Mouse (Mus musculus) right cerebral cortex, adult 2 months (tissue): ENCODE measurements around the gene Plb1.

Experiments used
- DNase-seq, 2 experiments: peaks; one replicate each; pipeline ENCODE4 v3.0.0; 2021 to 2022; ENCODE audit warnings: low spot score in 2 of 2

Plb1 gene

GRCm38 (mm10) chr5:32332591-32332990, 100.1 kb downstream of the Plb1 start:
- DNase-seq: no peak

GRCm38 (mm10) chr5:32335172-32335571, 102.7 kb downstream of the Plb1 start:
- DNase-seq: peak; percentile 60 to 67

GRCm38 (mm10) chr5:32336092-32336491, 103.6 kb downstream of the Plb1 start:
- peak; percentile 32 to 40 for DNase-seq

- DNase-seq: no peak
Observed at GRCm38 (mm10) chr5:32337336-32337735, 104.8 kb downstream of the Plb1 start.

GRCm38 (mm10) chr5:32338339-32338738, 105.8 kb downstream of the Plb1 start:
- DNase-seq: no peak

GRCm38 (mm10) chr5:32338766-32339165, 106.3 kb downstream of the Plb1 start:
- no peak for DNase-seq

GRCm38 (mm10) chr5:32340246-32340645, 107.7 kb downstream of the Plb1 start:
- DNase-seq: no peak

GRCm38 (mm10) chr5:32342711-32343285, 110.3 kb downstream of the Plb1 start:
- no peak for DNase-seq

GRCm38 (mm10) chr5:32346025-32346912, 113.8 kb downstream of the Plb1 start:
- peak; percentile 65 to 78 for DNase-seq

- DNase-seq: no peak
Observed at GRCm38 (mm10) chr5:32349718-32350117, 117.2 kb downstream of the Plb1 start.

GRCm38 (mm10) chr5:32350551-32351256, 118.2 kb downstream of the Plb1 start:
- DNase-seq: no peak

GRCm38 (mm10) chr5:32351721-32352465, 119.4 kb downstream of the Plb1 start:
- DNase-seq: no peak

- no peak for DNase-seq
Observed at GRCm38 (mm10) chr5:32352845-32353244, 120.3 kb downstream of the Plb1 start.

GRCm38 (mm10) chr5:32353280-32353679, 120.8 kb downstream of the Plb1 start:
- DNase-seq: no peak

- DNase-seq: no peak
Observed at GRCm38 (mm10) chr5:32360511-32360910, 128.0 kb downstream of the Plb1 start.

- peak in 1 of 2 experiments; percentile 27 for DNase-seq
Observed at GRCm38 (mm10) chr5:32361441-32362235, 129.1 kb downstream of the Plb1 start.

GRCm38 (mm10) chr5:32369391-32369790, 136.9 kb downstream of the Plb1 start:
- DNase-seq: peak; percentile 37 to 47

GRCm38 (mm10) chr5:32371239-32371638, 138.7 kb downstream of the Plb1 start:
- peak; percentile 21 to 22 for DNase-seq

- no peak for DNase-seq
Observed at GRCm38 (mm10) chr5:32378546-32378945, 146.0 kb downstream of the Plb1 start.

- no peak for DNase-seq
Observed at GRCm38 (mm10) chr5:32388656-32389055, 156.1 kb downstream of the Plb1 start.

- DNase-seq: peak in 1 of 2 experiments; percentile 35
Observed at GRCm38 (mm10) chr5:32390295-32390694, 157.8 kb downstream of the Plb1 start.
